Mouse (Mus musculus) large intestine, adult 2 months (tissue): ENCODE measurements around the gene 1700007K13Rik. TPM values are rescaled to one million over a fixed set of nuclear protein-coding genes. Genes with fewer than 3 reads are reported as not detected.
"Not testable (repeated sequence)": the region's sequence is repeated elsewhere in the genome, so short reads cannot be mapped to it uniquely, and the experiment has no call there.

Experiments used
- DNase-seq: peaks from one replicate; pipeline ENCODE4 v3.0.0-alpha.2; 2012; ENCODE audit warnings: low read depth, low spot score
- WGBS: fragments of 180-500 bp; shearing (Covaris S2); methylation state at CpG from one replicate; pipeline ENCODE4 v1.1.7; 2018; 5-methylcytosine and 5-hydroxymethylcytosine counted together
- polyA plus RNA-seq: library from polyadenylated mRNA; depleted of rRNA; stranded (reverse); fragments of >200 nt; gene quantifications from 2 replicates; pipeline ENCODE4 v1.2.3, GENCODE M21; 2012; rRNA removed

The 1700007K13Rik gene
- not detected in 2 replicates for polyA plus RNA-seq

DNA sequence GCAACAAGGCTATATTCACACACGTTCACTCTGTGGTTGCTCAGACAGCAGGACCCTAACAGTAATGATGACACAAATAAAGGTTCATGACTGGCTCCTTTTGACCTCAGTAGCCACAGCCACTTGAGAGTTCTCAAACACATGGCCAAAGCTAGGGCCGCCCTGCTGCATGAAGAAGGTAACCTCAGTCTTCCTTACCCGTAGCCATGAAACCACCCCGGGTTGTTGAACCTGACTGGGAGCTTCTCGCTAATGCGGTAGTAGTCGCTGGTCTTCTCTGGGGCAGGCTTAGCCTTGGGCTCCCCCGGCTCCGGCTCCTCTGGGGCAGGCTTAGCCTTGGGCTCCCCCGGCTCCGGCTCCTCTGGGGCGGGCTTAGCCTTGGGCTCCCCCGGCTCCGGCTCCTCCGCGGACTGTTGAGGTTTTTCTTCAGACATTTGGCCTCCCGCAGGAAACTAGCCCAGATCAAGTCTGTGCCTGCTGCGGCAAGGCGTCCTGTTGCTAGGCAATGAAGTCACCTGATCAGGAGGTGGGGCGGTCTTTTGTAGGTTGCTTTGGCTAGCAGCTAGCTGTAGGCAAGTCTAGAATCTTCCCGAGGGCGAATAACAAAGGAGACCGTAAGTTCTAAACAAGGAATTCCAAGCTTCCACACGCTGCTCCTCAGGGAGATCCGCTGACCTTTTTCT is at the start of gene 1700007K13Rik:
Gene 1700007K13Rik (minus strand): TSS at position 497 of the 683 bp plus-strand sequence.
- DNase-seq, result peak; percentile 69
- WGBS, result 6% methylated on average over 25 of the region's 25 CpGs

DNA sequence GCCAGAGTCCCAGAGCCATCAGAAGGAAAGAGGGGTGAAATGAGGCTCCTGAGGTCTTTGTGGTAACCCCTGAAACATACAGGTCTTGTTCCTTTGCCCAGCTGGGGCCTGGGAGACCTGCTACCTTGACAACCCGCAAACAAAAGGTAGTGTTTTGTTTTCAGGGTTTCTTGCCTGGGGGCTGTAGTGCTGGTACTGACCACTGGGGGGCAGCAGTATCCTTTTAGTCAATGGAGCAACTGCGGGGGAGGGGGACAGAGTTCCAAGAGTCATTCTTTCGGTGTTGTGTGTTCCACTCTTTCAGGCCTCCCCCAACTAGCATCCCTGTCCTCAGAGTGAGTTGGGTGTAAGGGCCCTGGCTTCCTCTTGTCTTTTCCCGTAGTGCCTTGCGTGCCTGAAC is 48.4 kb upstream of the 1700007K13Rik start:
- 9% methylated on average over 5 of the region's 5 CpGs for WGBS
- DNase-seq, result no peak

DNA sequence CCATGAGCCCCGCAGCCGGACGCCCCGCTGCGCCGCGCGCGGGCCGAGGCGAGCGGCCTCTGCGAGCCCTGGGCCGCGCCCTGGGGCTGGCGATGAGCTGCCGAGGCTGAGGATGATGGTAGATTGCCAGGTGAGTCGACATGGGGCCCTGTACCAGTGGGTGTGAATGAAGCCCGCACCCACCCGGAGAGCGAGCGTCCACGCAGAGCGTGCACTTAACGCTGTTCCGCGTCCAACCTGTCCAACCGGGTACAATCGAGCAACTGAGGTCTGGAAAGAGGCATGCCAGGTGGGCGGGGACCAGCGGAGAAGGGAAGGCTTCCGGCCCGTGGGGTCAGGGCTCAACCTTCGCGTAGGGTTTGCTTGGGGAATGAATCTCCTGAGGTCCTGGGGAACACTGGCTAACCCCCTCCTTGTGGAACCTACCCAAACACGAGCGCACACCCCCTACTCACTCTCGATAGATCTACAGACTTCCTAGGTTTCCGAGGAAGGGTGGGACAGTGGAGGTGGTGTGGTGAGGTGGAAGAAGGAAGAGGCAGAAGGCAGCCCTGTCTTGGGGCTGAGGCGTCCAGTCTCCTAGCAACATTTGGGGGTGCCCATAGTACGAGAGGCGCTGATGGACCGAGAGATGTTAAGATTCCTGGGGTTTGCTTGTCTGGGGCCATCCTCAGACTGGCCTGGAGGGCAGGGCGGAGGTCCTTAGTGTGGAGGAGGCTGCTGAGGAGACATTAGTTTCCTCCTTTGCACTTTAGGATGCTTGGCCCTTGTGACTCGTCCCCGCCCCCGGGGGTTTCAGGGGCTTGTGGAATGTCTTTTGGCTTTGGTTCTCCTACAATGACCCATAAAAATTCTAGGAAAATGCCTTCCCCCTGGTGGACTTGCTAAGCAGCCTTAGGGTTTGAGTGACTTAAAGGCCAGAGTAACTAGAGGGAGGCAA is 47.6 kb upstream of the 1700007K13Rik start:
- 4% methylated on average over 47 of the region's 47 CpGs for WGBS
- DNase-seq, result no peak

DNA sequence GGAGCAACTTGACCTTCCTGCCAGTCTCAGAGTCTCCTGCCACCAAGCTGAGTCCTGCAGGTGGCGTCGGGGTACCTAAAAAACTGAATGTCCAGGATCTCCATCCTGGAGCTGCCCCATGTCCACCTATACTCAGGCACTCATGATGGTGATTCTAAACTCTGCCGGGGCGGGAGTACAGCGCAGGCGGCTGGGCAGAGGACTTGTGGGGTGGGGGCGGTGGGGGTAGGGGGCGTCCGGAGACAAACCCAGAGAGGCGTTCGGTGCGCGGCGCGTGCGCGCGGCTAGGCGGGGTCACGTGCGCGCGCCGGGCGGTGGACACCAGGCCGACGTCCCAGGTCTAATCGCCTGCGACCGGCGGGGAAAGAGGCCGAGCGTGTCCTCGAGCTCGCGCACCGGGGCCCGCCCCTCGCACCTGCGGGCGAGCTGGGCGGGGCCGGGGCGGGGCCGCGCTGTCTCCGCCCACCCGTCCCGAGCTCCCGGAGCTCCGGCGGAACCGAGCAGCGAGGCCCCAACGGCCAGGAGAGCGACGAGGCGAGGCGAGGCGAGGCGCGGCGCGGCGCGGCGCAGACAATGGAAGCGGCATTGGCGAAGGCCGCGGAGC is 46.8 kb upstream of the 1700007K13Rik start, which contains the start of gene Ralgds:
Gene Ralgds (plus strand): TSS at position 328 of the 604 bp plus-strand sequence.
- under 1% methylated on average over 71 of the region's 71 CpGs for WGBS
- no peak for DNase-seq

DNA sequence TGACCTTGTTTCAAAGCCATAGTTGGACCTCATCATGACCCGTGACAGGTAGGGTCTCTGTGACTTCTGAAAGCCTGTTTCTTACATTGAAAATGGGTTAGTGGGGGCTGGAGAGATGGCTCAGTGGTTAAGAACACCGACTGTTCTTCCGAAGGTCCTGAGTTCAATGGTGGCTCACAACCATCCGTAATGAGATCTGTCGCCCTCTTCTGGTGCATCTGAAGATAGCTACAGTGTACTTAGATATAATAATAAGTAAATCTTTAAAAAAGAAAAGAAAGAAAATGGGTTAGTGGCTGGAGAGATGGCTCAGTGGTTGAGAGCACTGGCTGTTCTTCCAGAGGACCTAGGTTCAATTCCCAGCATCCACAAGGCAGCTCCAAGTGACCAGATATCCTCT is 45.5 kb upstream of the 1700007K13Rik start:
- not testable (repeated sequence) for DNase-seq
- 53% methylated on average over 5 of the region's 5 CpGs for WGBS

DNA sequence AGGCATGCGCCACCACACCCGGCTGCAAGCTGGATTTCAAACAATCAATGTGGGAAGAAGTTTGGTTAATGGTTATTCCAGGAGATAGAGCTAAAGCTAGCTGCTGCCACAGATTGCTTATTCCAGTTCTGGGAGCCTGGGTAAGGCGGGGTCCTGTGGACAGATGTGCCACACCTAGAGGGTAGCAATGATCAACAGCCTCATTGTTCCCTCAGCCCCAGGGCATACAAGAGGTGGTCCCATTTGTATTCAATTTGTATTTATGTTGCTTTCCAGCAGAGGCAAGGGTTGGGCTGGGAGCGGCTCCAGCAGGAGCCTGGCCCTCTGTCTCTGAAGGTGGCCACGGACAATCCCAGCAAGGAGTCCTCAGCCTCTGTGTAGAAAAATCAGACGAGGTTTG is 40.2 kb upstream of the 1700007K13Rik start:
- WGBS, result 58% methylated on average over 6 of the region's 6 CpGs

DNA sequence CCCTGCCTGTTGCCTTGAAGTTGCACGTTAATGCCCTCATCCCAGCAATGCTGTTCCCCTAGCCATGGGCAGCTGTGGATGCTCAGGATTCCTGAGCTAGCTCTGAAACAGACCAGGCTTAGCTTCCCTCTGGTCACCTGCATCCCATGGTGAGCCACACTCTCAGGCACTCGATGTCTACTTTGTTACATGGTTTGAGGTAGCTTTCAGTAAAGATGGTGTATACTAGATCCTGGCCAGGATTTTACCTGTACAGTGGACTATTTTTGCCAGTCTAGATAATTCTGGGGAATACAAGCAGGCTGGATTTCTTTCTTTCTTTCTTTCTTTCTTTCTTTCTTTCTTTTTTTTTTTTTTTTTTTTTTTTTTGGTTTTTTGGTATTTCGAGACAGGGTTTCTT is 39.7 kb upstream of the 1700007K13Rik start, which contains the start of gene Gm10134:
Gene Gm10134 (plus strand): TSS at position 301 of the 400 bp plus-strand sequence.
- DNase-seq, result no peak
- 82% methylated on average over 3 of the region's 3 CpGs for WGBS

More for the DNA sequence above, 40.2 kb upstream of the 1700007K13Rik start:
- no peak for DNase-seq

DNA sequence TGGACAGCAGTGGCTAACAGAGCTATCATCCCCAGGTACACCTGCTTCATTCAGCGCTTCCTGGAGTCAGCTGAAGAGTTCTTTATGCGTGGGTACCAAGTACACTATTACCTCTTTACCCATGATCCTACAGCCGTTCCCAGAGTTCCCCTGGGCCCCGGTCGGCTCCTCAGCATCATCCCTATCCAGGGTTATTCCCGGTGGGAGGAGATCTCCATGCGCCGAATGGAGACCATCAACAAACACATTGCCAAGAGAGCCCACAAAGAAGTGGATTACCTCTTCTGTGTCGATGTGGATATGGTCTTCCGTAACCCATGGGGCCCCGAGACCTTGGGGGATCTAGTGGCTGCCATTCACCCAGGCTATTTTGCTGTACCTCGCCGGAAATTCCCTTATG is 38.5 kb upstream of the 1700007K13Rik start:
- WGBS, result 92% methylated on average over 13 of the region's 13 CpGs
- DNase-seq, result no peak

DNA sequence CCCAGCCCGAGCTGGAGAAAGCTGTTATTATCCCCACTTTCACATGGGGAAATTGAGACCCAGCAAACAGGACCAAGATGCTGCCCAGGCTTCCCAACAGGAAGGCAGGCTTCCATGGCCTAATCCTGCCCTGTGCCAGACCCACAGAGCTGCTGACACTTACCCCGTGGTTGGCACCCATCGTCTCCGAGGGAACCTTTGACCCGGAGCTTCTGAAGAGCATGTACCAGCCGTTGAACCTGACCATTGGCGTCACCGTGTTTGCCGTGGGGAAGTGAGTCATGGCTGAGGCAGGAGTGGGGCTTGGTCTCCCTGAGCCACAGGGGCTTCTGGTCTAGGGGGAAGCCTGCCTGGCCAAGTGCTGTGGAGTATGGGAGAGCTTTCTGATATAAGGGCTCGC is 36.9 kb upstream of the 1700007K13Rik start:
- no peak for DNase-seq
- WGBS, result 63% methylated on average over 10 of the region's 10 CpGs

DNA sequence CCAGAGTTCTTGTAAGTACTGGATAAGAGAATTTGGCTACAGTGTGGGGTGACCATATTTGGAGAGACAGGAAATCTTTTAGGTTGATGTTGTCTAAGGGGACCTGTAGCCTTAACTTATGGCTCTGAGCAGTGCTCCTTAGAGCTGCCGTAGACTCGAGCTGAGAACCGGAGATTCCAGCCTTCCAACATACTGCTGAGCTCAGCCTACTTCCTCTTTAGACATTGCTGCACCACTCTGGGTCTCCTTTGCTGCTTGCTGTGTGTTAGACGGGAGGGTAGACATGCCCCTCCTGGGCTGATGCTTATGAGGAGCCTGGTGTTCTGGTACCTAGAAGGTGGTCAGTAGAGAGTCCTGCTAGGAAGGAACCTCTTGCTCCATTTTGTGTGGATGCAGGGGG is 32.3 kb upstream of the 1700007K13Rik start:
- DNase-seq, result no peak
- 83% methylated on average over 4 of the region's 4 CpGs for WGBS

DNA sequence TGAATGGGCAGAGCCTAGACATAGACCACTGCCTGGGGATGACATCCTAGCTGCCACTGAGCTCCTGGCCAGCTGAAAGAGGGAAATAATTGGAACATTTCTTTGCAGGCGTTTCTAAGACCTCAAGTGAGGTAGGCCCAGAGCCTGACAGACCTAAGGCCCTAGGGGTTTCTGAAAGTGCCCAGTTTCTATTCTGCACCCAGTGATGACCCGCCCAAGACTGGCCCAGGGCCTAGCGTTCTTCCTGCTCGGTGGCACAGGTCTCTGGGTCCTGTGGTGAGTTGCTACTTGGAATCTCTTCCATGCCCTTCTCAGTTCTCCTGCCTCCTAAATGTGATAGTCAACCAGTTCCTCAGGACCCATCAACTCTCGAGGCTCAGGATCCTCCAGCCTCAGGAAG is 31.4 kb upstream of the 1700007K13Rik start:
- DNase-seq, result no peak
- 92% methylated on average over 5 of the region's 5 CpGs for WGBS

DNA sequence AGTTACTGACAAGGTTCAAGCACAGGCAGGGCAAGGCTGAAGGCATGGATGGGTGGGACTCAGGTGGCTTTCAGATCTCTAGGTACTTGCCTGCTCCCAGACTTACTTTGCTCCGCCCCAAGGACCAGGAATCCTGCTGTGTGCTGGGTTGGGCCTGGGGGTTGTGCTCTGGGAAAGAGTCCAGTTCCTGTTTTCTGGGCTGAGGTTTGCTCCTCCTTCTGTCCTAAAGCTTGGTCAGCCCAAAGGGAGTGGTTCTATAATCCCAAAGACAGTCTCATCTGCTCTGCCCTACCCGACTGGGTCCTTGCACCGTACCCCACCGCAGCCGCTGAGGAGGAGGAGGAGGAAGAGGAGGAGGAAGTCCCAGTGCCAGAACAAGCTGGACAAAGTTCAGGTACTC is 30.5 kb upstream of the 1700007K13Rik start, which contains the start of gene Gbgt1:
Gene Gbgt1 (plus strand): TSS at position 221 of the 400 bp plus-strand sequence.
- WGBS, result 12% methylated on average over 5 of the region's 5 CpGs
- DNase-seq, result no peak

DNA sequence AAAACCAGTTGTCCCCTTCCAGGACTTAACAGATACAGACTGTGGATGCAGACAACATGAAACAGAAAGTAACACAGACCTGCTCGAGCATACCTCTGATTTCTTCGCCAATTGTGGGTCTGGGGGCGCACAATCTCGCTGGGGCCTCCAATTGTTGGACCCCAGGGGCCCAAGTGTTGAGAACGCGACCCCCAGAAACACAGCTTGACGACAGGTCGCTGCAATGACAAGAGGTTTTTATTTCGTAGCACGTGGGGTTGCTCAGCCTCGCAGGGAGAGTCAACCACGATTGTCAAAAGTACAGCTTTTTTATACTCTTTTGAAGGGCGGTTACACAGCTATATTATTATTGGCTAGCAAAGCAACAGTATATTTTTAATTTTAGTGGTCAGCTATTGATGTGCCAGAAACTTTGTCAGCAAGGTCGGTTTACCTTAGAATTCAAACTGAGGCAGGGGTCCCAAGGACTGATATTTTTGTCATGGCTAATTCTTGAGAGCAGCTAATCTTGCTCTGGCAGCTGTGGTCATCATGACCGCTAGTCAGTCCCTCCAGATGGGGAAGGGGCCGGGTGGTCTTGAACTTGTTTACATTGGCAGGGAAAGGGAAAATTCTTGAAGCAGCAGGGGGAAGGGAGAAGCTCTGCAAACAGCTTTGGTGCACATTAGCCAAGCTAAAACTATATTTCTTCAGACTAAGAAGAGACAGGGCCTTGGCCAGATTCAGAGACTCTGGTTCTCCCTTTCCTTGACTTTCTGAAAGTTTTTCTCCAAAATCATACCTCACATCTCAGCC is 29.9 kb upstream of the 1700007K13Rik start:
- WGBS, result 79% methylated on average over 16 of the region's 16 CpGs
- no peak for DNase-seq

DNA sequence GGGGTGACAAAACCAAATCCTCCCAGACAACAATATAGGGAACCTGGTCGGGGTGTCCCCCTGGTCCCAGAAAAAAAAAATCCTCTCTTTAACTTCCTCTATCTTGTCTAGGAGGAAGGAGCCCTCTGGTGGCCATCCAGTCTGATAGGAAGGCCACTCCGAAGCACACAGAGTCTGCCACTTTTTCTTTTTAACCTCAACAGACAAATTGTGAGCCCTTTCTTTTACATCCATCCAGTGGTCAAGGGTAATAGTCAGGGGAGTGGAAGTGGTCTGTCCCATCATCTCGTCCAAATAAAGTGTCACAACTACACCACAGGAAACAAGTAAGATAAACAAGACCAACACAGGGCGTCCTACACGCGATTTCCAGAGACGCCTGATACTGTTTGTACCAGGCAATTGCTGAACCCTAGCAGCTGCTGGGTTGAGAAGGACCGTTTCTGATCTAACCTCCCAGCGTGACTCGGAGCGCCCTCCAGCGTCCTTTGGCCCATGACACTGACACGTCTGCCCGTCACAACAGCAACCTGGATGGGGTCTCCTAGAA is 29.1 kb upstream of the 1700007K13Rik start:
- DNase-seq, result no peak
- WGBS, result 67% methylated on average over 14 of the region's 14 CpGs

DNA sequence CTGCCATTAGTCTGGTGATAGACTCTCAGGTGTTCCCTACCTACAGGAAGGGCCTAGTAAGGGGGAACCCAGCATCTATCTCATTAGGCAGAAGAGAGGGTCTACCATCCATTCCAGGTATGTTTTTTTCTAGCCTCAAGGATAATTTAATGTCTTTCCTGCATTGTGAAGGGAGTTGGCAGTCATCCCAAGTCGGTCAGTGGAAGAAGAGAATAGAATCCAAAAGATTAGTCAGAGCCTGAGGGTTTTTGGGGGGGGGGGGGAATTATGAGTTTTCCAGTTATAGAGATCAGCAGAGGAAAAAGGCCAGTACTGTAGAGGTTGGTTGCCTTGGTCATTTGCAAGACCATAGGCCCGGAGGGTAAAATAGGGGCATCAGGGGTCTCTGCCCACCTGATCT is 28.4 kb upstream of the 1700007K13Rik start:
- DNase-seq, result no peak
- WGBS, result 78% methylated on average over 2 of the region's 2 CpGs

DNA sequence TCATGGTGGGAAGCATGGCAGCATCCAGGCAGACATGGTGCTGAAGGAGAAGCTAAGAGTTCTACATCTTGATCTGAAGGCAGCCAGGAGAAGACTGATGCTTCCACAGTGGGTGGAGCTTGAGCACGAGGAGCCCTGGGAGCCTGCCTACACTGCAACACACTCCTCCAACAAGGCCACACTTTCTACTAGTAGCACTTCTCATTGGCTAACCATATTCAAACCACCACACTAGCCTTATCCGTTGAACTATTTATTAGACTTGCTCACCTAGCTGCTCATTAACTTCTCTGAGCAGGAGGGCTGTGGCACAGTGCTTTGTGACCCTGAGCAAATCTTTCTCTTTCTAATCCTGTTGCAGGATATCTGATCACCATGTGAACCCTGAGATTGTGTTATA is 17.7 kb upstream of the 1700007K13Rik start:
- no peak for DNase-seq
- whole genome bisulfite sequencing, result 26% methylated on average over 2 of the region's 2 CpGs

DNA sequence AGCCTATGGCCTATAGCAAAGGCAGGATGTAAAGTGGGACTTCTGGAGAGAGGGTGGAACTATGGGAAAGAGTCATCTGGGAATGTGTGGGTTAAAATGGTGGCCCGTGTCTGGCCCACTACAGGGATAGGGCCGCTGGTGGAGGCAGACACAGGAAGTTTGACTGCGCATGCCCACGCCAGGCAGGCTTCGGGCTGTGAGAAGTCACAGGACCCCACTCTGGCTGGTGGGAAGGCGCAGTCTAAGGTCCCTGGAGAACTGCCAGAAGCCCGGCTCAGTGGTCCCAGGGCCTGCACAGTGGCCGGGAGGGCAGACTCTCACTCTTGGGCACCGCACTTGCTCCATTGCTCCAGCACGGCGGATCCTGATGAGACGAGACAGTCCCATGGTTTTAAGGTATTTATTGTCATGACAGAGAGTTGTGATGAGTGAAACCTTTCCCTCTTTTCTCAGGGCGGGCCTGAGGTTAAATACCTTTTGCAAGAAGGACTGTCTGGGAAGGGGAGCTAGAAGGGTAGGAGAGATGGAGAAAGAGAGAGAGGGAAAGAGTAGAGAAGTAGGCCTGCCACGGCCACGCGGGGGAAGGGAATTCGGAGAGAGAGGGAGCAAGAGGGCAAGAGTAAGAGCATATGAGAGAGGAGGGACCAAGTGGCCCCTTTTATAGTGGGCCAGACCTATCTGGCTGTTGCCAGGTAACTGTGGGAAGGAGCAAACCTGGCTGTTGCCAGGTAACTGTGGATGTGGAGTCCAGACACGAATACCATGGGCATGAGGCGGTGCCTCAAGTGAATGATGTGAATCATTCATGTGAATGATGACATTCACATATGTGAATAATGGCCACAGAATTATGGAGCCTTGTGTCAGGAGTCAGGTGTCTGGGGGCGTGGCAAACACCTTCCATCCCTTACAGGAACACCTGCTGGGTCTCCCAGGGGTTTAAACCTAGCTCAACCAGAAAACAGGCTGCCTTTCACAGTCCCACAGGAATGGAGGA is 13.4 kb upstream of the 1700007K13Rik start:
- no peak for DNase-seq

DNA sequence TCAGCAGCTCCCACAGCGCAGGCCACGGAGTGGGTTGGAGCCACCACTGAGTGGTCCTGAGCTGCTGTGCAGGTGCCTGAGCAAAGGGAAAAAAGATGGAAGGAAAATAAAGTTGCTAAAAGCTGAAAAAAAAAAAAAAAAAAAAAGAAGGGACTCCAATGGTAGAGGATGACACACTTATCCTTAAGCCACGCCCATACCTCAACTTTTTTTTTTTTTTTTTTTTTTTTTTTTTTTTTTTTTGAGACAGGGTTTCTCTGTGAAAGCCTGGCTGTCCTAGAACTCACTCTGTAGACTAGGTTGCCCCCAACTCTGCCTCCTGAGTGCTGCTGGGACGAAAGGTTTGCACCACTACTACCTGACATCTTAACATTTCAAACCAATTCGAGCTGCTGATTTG is 11.9 kb upstream of the 1700007K13Rik start:
- DNase-seq, result not testable (repeated sequence)
- WGBS, result 89% methylated on average over 5 of the region's 5 CpGs

More for the DNA sequence above, 13.4 kb upstream of the 1700007K13Rik start:
- WGBS, result 53% methylated on average over 20 of the region's 20 CpGs
